Mouse (Mus musculus) retina, postnatal 7 days (tissue): ENCODE data around the gene Nbea.
"Not testable (repeated sequence)": the region's sequence is repeated elsewhere in the genome, so short reads cannot be mapped to it uniquely, and the experiment has no call there.

Experiments
- DNase-seq: peaks from one replicate; pipeline ENCODE4 v3.0.0-alpha.2; 2012; ENCODE audit warnings: low read depth, low spot score

The Nbea gene

DNA sequence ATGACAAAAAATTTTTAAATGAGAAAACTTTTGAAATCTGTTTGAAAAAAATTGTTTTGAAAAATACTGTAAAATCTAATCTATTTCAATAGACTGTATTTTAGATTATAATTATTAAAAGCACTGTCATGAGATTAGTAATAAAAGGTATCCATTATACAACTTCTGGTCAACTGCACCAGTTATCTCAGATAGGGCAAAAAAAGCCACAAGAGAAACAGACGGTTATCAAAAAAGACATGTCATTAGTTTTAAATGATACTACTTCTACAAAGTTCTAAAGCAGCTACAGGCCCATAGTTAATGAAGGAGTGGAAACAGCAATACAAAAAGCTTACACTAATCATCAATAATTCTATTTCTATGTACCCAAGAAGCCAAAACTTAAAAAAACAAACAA is 144.0 kb downstream of the Nbea start:
- DNase-seq = no peak

DNA sequence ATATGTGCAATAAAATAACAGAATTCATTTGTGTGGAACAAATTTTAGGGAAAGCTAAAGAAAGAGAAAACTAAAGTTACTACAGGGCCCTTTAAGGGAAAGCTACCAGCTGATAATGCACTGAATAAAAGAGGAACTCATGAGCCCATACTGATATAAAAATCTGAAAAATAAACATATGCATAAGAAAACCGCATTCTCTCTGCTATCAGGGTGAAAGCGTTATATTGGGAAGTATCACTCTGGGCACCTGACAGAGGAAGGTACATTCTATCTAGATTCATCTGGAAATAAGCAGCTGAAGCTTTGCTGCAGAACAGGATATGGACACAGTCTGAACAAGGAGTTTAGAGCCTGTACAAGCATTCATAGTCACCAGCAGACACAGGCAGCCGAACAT is 148.9 kb downstream of the Nbea start:
- no peak for DNase-seq

DNA sequence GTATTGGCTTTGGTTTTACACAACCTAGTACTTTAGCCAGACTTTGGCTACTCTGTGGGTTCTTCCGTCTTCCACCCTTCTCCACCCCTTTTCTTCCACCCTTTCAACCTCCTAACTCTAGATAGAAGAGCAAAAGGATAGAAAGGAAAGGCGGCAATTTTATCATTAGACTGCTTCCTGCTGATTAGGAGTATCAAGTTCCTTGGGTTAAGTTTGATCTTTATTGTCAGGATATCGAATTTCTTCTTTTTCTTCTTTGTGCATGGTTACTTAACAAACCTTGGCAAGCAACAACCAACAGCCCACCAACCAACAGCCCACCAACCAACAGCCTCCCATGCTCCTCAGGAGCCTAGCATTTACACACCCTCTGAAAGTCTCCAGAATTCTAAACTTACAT is 165.0 kb downstream of the Nbea start:
- DNase-seq = no peak

DNA sequence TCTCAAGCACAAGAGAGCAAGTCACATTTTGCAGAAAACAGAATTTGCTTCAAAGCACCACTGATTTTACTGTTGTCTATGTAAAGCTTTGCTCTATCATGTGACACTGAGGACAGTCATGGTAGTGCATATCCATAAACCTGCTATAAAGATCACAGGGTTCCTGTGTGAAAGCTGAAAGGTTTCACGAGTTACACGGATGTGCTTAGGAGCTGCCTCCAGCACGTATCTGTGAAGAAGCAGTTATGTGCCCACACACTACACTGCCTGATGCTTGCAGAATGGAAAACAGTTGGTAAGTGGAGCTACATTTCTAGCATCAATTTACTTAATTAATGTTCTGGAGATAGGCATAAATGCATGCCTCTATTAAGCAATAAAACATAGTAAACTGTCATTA is 172.4 kb downstream of the Nbea start:
- DNase-seq = no peak

DNA sequence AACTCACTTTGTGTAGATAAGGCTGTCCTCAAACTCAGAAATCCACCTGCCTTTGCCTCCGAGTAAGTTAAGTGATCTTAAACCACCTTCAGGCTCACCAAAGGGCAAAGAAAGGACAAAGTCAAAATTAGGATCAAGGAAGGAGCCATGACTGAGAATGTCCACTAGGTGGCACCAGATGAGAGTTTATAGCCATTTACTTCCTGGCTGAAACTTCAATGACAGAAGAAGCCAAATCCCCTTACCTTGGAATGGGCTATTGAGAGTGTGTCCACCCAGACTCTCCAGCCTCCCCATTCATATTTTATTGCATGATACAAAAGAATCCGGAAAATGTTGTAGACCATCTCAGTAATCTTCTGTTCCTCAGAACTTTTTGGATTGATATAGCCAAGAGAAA is 175.5 kb downstream of the Nbea start:
- peak; percentile 36 for DNase-seq

DNA sequence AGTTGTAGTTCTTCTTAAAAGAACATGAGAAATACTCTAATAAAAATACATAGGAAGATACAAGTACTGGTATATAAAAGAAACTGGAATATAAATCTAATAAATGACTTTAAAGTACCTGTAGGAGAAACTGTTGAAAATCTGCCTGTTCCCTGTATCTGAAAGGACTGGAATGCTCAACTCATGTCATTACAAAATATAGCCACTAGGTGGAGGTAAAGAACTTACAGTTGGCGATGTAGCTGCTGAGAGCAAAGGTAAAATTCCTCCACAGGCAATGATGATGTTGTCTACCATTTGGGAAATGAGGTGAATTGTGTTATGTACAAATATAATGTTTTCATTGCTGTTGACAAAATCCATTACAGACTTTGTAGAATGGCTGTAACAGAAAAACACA is 183.2 kb downstream of the Nbea start:
- peak; percentile 47 for DNase-seq

DNA sequence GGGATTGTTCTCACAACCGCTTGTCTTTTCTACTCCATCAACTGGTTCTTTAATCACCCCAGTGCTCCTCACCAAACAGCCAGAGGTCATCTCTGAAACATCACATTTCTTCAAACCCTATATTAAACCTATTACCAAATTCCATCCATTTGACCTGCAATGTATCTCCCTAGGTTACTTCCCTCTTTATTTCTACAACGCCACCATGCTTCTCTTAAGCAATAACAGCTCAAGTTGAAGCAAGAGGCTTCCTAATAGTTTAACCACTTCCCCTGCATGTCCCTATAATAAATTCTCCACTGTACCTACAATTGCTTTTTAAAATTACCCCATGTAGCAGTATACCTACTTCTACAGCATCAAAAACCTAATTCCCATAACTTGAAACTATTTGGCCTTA is 205.1 kb downstream of the Nbea start:
- no peak for DNase-seq

DNA sequence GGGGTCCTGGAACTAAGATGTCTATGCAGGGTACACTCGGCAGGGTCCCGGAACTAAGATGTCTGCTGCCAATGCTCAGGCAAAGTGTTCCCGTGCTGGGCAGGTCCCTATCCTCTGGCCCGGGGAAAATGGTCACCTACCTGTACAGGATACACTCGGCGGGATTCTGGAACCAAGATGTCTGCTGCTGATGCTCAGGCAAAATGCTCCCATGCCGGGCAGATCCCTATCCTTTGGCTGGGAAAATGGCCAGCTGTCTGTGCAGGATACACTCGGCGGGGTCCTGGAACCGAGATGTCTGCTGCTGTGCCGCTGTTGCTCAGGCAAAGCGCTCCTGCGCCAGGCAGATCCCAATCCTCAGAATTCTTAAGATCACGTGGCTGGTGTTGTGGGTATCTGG is 206.5 kb downstream of the Nbea start:
- not testable (repeated sequence) for DNase-seq

DNA sequence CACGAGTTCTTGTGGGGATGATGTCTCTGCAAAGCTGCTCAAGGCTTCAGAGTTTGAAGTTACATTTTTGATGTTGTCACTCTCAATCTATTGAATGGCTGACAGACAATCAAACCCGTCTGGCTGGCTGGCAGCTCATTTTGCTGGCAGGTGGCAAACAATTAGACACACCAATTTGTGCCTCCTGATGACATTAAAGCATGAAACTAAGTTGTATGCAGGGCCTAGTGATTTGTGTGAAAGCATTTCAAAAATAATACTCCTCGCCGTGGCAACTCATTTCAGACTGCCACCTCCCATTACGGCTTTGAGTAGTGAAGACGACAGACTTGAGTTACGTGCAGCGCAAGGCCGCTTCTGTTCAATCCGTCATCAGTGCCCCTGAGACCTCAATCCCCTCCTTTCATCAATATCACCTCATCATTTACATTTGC is 217.8 kb downstream of the Nbea start:
- DNase-seq = no peak

DNA sequence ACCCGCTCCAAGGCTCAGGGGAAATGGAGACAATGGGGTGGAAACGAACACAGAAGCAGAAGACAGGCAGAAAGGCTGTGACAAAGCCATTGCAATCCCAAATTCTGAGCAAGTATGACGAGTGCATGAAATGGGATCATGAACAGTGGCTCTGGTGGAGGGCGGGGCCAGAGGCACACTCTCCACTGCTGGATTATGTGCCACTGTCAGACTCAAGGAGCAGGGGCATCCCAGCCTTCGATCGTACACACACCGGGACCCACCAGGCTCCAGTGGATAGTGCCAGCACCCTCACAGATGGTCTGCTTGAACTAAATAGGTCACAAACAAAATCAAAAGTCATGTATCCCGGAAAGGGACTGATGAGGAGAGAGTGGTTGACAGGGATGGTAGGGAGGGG is 220.5 kb downstream of the Nbea start:
- DNase-seq = no peak

DNA sequence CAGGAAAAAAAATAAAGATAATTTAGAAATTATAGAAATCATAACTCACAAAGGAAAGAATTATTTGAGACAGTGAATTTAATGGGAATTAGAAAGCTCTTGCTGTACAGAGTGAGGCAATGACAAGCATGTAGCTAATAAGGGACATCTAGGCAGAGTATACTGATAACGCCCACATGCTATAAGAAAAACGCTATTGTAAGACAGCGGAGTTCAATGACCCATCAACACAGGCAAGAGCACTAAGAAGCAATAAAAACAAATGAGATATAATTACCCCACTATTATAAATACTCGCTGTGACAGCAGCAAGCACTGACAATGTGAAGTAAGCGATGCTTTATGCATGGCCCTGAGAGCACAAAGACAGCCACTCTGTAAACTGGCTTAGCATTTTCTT is 233.5 kb downstream of the Nbea start:
- DNase-seq = no peak

DNA sequence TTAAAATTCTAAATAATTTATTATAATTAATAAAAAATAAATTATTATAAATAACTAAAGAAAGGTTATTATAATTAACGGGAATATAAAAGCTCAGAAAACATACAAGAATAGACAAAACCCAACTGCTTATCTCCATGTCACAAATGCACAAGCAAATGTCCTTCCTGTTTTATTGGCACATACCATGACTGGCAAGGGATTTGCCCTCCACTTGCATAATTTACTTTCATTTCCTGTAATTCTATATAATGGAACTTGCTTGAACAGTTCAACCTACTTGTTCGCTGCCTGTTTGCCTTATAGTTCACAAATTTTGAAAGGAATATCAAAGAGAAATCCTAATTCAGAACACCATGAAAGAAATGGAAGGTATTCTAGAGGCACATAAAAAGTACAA is 234.4 kb downstream of the Nbea start:
- no peak for DNase-seq

DNA sequence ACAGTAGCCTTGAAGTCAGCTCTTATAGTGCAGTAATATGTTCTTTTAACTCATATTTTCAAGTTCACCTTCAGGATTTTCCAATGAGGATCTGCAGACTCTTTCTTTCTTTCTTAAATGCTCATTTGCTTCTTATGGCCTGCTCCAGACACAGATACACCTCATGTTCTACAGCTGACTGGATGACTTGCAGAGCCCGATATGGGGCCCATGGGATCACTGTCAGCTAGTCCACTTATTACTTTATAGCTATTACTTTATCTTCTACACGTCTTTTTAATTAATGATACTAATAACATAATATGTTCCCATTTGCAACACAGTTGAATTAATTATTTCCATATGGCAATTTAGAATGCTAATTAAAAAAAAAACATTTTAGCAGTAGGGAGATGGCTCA is 256.2 kb downstream of the Nbea start:
- no peak for DNase-seq

DNA sequence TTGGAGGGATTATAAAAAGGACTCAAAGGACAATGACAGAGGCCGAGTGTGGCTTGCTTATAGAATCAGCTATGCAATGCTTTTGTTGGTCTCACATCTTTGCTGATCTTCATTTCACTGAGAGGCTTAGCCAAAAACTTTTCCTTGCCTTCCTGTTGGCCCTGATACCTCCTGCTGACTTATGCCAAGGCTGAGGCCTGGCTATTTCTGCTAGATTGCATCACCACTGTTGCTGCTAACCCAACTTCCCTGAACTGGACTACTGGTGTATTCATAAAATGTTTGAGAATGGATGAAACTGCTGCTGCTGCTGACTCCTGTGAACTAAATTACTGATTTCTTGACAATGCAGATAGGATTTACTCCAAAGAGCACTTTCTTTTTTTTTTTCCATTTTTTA is 274.2 kb downstream of the Nbea start:
- DNase-seq = no peak

DNA sequence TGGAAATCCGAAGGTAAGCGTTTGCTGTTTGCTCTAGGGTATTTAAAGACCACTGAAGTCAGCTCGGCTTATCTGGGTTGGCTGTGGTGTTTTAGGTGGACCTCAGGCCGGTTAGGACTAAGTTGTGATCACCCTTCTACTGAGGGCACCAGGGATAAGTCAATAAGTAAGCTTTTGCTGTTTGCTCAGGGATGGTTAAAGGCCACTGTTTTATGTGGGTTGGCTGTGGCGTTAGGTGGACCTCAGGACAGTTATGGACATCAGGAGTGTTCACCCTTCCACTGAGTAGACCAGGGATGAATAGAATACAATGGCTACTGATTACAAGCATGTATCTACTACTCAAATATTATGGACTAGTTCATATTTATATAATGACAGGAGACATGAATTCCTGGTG is 292.9 kb downstream of the Nbea start:
- no peak for DNase-seq

DNA sequence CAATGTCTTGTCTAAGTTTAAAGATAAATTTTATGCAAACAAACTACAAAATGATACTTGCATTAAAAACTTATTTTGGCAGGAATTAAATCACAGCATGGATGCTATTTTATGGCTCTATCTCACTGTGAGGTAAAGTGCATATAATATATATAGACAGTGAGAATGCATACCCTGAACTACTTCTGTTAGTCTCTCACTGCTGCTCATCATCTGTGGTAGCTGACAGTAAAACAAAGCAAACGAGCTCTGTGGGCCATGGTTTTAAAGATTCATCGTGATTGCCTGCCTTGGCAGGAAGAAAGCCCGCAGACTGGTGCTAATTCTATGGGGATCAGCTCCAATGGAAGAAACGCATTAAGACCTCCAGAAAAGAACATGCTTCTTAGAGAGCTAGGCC is 294.3 kb downstream of the Nbea start:
- DNase-seq = no peak

DNA sequence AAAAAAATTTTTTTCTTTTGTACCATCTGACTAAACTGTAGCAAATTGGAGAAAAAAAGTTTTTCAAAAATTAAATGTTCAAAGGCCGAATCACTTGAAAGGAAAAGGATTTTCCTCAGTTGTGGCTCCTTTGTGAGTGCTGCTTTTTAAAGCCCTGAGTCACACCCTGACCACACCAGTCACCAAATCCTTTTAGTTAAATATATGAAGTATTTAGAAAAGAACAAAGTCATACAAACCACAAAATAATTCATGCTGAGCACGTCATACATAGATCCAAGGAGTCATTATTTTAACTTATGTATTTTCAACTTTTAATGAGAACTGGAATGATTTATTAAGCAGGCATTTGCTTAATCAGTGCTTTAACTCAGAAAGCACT is 295.7 kb downstream of the Nbea start:
- DNase-seq = no peak

DNA sequence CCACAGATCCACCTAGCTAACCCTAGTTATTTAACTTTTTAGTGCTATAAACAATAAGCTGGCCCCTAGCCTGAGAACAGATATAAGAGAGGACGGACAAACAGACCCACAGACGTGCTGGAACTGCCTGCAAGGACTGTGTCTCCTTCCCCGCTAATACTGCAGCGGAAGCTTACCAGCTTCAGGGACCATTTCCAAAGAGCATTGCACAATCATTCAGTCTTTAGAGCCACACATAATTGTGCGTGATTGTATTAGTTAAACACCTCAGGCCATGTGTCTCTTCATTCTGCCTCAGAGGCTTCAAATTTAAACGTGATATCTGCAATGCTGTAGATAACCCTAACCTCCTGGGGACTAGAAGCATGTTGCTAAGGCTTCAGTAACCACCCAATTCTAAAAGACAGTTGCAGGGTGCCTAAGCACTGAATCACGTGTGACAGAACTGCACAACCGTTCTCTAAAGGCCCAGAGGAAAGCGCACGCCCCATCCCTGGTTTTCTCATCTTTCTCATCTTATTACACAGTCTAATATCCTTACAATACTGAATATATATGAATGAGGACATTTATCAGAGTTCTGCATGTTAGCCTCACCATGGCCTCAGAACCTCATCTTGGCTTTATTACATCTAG is 296.2 kb downstream of the Nbea start:
- no peak for DNase-seq

DNA sequence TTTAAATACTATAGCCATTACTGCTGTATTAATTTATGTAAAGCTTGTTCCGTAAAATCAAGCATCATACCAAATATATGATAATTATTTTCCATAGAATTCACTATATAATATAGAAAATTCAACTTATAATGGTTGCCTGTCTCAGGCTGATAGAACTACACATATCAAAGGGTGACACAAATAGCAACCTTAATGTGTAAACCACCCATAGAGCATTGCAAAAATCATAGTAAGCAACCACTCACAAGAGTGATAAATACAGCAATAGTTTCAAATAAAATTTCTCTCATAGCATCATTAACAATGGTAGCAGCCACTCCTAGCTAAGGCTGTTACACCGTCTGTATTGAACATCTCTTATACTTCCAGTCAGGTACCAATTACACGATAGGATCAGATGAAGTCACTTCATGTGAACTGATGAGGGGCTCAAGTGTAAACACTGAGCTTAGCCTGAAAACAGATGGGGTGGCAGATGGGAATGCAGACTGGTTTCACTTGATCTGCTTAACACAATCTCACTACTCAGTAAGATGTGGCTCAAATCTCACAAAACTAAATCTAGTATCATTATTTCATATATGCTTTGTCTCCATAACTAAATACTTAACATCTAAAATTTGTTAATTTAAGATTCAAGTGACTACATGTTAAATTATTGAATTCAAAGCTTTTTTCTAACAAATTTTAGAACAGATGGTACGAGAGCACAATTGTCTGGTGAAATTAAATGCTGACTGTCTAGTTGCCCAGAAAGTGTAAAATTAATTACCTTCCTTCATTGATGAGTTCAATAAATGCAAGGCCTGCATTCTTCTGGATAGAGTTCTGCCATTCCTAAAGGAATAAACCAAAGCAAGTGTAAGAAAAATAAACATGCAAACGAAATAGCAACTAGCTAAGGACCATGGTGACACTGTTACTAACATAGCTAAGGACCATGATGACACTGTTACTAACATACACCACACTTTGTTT is 310.3 kb downstream of the Nbea start:
- DNase-seq = peak; percentile 82

DNA sequence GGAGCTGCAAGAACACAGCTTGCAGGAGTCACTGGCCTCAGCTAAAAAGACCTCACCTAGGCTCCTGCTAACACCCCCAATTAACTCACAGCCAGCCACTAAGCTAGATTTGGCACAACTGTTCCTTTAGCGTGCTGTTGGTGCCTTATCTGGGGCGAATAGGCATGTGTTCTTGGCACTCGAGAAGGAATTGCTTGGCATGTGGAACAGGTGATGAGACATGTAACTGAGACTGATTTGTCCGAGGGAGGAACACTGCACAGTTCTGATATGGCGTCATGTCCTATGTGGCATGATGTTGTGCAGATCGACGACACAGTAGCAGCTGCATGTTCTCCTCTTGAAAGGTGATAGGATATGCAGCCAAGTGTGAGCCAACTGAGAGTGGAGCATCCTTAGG is 331.0 kb downstream of the Nbea start:
- no peak for DNase-seq

DNA sequence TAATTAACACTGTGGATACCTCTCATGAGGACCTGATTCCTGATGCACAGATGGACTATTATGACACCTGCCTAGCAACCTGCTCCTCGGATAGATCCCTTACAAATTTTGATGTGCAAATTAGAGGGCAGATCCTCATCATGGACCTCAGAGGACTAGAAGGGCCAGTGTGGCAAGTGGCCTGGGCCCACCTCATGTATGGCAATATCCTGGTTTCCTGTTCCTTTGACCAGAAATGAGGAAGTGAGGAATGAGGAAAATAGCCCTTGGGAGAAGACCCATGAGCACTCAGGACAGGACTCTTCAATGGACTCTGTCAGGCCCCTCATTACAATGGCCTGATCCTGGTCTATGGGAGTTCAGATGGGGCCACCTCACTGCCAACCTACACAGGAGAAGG is 336.4 kb downstream of the Nbea start:
- DNase-seq = no peak

DNA sequence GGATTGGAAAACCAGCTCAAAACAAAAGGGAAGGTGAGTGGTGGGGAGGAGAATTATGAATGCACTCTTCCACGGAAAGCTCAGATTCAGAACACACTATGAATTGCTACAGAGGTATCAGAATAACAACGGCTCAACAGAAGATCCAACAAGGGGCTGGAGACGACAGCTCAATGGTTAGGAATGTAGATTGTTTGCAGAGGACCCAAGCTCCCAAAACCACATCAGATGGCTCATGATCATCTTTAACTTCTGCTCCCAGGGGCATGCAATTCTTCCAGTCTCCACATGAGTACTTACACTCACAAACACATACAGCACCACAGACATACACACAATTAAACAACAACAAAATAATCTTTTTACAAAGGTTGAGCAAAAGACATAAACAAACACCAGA is 346.3 kb downstream of the Nbea start:
- DNase-seq = no peak

DNA sequence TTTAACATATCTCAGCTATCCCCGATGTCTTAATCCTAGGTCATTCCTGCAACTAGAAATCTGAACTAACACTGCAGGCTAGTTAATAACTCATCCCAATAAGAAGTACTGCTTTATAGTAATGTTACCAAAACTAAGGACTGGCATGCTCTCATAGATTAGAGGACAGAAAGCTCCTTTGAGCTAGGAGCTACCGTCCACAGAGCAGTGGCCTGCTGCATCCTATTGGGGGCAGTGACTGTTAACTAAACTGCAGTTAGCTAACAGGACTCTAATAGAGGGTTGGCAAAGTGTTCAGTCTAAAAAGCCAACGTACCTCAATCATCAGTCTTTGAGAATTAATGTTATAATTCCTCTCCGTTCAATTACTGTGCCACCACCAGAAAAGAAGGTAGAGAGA is 348.3 kb downstream of the Nbea start:
- DNase-seq = no peak
